Mouse (Mus musculus) heart, postnatal 0 days (tissue): Measurements from ENCODE around the gene Sdk2. TPM values are rescaled to one million over a fixed set of nuclear protein-coding genes. Genes with fewer than 3 reads are reported as not detected.

ENCODE experiments used
- ATAC-seq: fragments of 200-750 bp; cut with Nextera tagmentation; 2 replicates; pipeline ENCODE4 v1.8.0; 2017; ENCODE audit warnings: low read depth, moderate number of reproducible peaks, moderate library complexity; ENCODE audit not compliant: insufficient read depth
- DNase-seq: peaks from one replicate; pipeline ENCODE4 v3.0.0-alpha.2; 2016; ENCODE audit warnings: low spot score
- H3K27ac ChIP-seq: fragments of 300-500 bp; sonication (generic); 2 replicates; pipeline ENCODE4 v1.5.1; 2014; ENCODE audit warnings: low read depth, mild to moderate bottlenecking
- H3K27me3 ChIP-seq: fragments of 300-500 bp; sonication (generic); 2 replicates; pipeline ENCODE4 v1.6.1; 2014; ENCODE audit warnings: low read length, mixed read lengths; ENCODE audit not compliant: control insufficient read depth, insufficient read depth
- H3K36me3 ChIP-seq: fragments of 300-500 bp; sonication (generic); replicated peaks from 2 replicates; pipeline ENCODE4 v1.6.1; 2014; ENCODE audit warnings: low read length, mixed read lengths; ENCODE audit not compliant: control insufficient read depth, insufficient read depth
- H3K4me1 ChIP-seq: fragments of 300-500 bp; sonication (generic); 2 replicates; pipeline ENCODE4 v1.6.1; 2014; ENCODE audit warnings: antibody characterized with exemption; ENCODE audit not compliant: control insufficient read depth, insufficient read depth
- H3K4me2 ChIP-seq: fragments of 300-500 bp; sonication (generic); 2 replicates; pipeline ENCODE4 v1.6.1; 2014; ENCODE audit warnings: low read depth, mild to moderate bottlenecking, low read length, moderate library complexity
- H3K4me3 ChIP-seq: fragments of 300-500 bp; sonication (generic); 2 replicates; pipeline ENCODE4 v1.5.1; 2014; ENCODE audit warnings: low read depth, low read length
- H3K9ac ChIP-seq: fragments of 300-500 bp; sonication (generic); replicated peaks from 2 replicates; pipeline ENCODE4 v1.6.1; 2014; ENCODE audit warnings: low read depth, low read length, mixed read lengths
- H3K9me3 ChIP-seq: fragments of 300-500 bp; sonication (generic); replicated peaks from 2 replicates; pipeline ENCODE4 v1.6.1; 2016; ENCODE audit warnings: low read length; ENCODE audit not compliant: control insufficient read depth
- CTCF ChIP-seq: IDR thresholded peaks from 2 replicates; pipeline ENCODE4 v1.5.1; 2016; ENCODE audit warnings: antibody characterized with exemption, control low read depth, low read depth
- EP300 ChIP-seq: IDR thresholded peaks from 2 replicates; pipeline ENCODE4 v1.6.1; 2016; ENCODE audit warnings: antibody characterized with exemption, low read depth
- WGBS: fragments of 180-500 bp; shearing (Covaris S2); extraction: QIAGEN DNeasy Blood & Tissue Kit; methylation state at CpG from one replicate; pipeline ENCODE4 v1.1.7; 2014; 5-methylcytosine and 5-hydroxymethylcytosine counted together
- polyA plus RNA-seq: library from polyadenylated mRNA; unstranded; fragments of >200 nt; fragmentation: Nextera tagmentation; extraction: Ambion mirVana; gene quantifications from 2 replicates; pipeline ENCODE4 v1.2.1, GENCODE M21; 2015
- total RNA-seq: library from RNA; depleted of rRNA; stranded (reverse); fragments of >200 nt; gene quantifications from 2 replicates; pipeline ENCODE4 v1.2.3, GENCODE M21; 2014; ENCODE audit warnings: low replicate concordance

The Sdk2 gene
- total and polyA plus RNA-seq, 2 experiments from 2014 or later, result 0.27 to 1.9 TPM

GRCm38 (mm10) chr11:113990466-113990865 lies 76.4 kb downstream of the Sdk2 start:
- H3K9me3 ChIP-seq, result no peaks in the 10 kb centered on the region
- no peak overlapping the region for H3K9ac ChIP-seq
- DNase-seq (peak; percentile 20), ATAC-seq (peak; percentile 60)
- no peak for TF ChIP-seq CTCF
- no peak for TF ChIP-seq EP300
- H3K4me3 ChIP-seq, result no peak overlapping the region
- no peaks in the 10 kb centered on the region for H3K27me3 ChIP-seq
- H3K4me2 ChIP-seq, result peak overlapping the region; percentile 30; the same call in 1 of the 2 replicates
- H3K27ac ChIP-seq, result no peak overlapping the region
- no peaks in the 10 kb centered on the region; the same call in 1 of the 2 replicates for H3K4me1 ChIP-seq
- no peaks in the 10 kb centered on the region for H3K36me3 ChIP-seq
- WGBS, result 7% methylated on average over 6 of the region's 6 CpGs

- H3K4me1 ChIP-seq, result no peaks in the 10 kb centered on the region; the same call in 1 of the 2 replicates
- H3K9ac ChIP-seq, result no peak overlapping the region
- 35% methylated on average over 4 of the region's 4 CpGs for WGBS
These were observed 76.8 kb downstream of the Sdk2 start for GRCm38 (mm10) chr11:113990065-113990464.

GRCm38 (mm10) chr11:113985826-113986416 lies 80.9 kb downstream of the Sdk2 start:
- Histone ChIP-seq H3K4me3 (no peak overlapping the region), H3K27ac (no peak overlapping the region), H3K4me1 (no peaks in the 10 kb centered on the region), H3K27me3 (no peaks in the 10 kb centered on the region), H3K4me2 (no peak overlapping the region), H3K9me3 (no peaks in the 10 kb centered on the region), H3K9ac (no peak overlapping the region), H3K36me3 (no peaks in the 10 kb centered on the region)
- TF ChIP-seq EP300, result no peak
- TF ChIP-seq CTCF, result no peak
- ATAC-seq (no peak), DNase-seq (no peak)
- 31% methylated on average over 5 of the region's 5 CpGs for WGBS

More at GRCm38 (mm10) chr11:113990065-113990464, 76.8 kb downstream of the Sdk2 start:
- no peaks in the 10 kb centered on the region for H3K36me3 ChIP-seq
- no peaks in the 10 kb centered on the region for H3K27me3 ChIP-seq
- no peak overlapping the region for H3K27ac ChIP-seq
- no peak for ATAC-seq
- H3K4me2 ChIP-seq, result 0 out of 2 replicates have a peak overlapping the region, but pooled peaks have one; percentile 30
- DNase-seq, result no peak
- no peaks in the 10 kb centered on the region for H3K9me3 ChIP-seq
- no peak for TF ChIP-seq EP300
- TF ChIP-seq CTCF, result no peak
- H3K4me3 ChIP-seq, result no peak overlapping the region

DNA sequence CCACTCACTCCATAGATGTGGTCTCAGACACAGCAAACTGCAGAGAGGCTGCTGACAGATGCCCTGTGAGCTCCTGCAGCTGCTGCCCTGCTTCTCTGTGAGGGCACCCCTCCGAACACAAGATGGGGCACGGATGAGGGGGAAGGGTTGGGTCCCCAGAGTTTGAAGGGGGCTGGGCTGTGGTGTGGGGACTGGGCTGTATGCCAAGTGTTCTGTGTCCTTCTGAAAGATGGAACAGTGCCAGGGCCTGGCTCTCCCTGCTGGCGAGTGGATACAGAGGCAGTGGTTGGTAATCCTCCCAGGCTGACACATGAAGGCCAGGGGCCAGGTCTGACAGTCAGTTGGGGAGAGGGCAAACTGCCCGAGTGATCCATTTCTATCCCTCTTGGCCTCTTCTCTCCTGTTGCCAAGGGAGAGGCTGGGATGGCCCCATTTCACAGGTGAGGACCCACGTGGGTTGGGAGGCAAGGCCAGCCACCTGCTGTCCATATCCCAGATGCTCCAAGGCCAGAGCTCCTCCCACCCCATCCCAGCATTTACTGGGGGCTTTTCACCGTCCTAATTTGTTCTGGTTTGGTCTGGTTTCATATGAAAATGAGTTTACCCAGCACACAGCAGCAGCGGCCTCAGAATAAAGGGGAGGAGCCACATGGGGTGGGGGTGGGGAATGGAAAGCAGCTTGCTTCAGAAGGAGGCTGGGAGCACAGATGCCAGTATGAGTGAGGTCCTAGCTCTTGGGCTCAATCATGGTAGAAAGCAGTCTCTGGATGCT lies 84.9 kb downstream of the Sdk2 start:
- WGBS, result 23% methylated on average over 7 of the region's 7 CpGs
- H3K4me1 ChIP-seq, result no peaks in the 10 kb centered on the region
- H3K4me3 ChIP-seq, result no peak overlapping the region
- TF ChIP-seq EP300 (no peak), CTCF (no peak)
- H3K27me3 ChIP-seq, result no peaks in the 10 kb centered on the region
- H3K4me2 ChIP-seq, result no peak overlapping the region
- no peaks in the 10 kb centered on the region for H3K9me3 ChIP-seq
- H3K36me3 ChIP-seq, result no peaks in the 10 kb centered on the region
- ATAC-seq, result no peak
- no peak overlapping the region for H3K27ac ChIP-seq
- peak; percentile 21 for DNase-seq
- no peak overlapping the region for H3K9ac ChIP-seq

- no peak overlapping the region for H3K4me2 ChIP-seq
- H3K9me3 ChIP-seq, result no peaks in the 10 kb centered on the region
- ATAC-seq (no peak), DNase-seq (no peak)
- H3K27me3 ChIP-seq, result no peaks in the 10 kb centered on the region
- no peak overlapping the region for H3K27ac ChIP-seq
- no peak overlapping the region for H3K4me3 ChIP-seq
- no peaks in the 10 kb centered on the region for H3K4me1 ChIP-seq
- 41% methylated on average over 6 of the region's 6 CpGs for WGBS
- H3K9ac ChIP-seq, result no peak overlapping the region
- H3K36me3 ChIP-seq, result no peaks in the 10 kb centered on the region
- no peak for TF ChIP-seq EP300
- TF ChIP-seq CTCF, result no peak
These were observed 85.8 kb downstream of the Sdk2 start for GRCm38 (mm10) chr11:113981088-113981487.
